Mouse (Mus musculus): ENCODE data around the gene Btrc. TPM values are rescaled to one million over a fixed set of nuclear protein-coding genes. Genes with fewer than 3 reads are reported as not detected.
"Not testable (repeated sequence)": the region's sequence is repeated elsewhere in the genome, so short reads cannot be mapped to it uniquely, and the experiment has no call there.

Gene Btrc
- total RNA-seq (2021), result 10 to 100 TPM; 33.8 to 37.3 TPM
- long read RNA-seq, experiment 1, transcript Btrc-202 (14 exons, 2,064 nt), result minor isoform, 7 of 47 reads
- long read RNA-seq, experiment 1, transcript Btrc-201 (15 exons, 2,978 nt), result major isoform, 12 of 47 reads
- long read RNA-seq, experiment 1, partial matches to known transcripts, result 0 of 47 reads
- long read RNA-seq, experiment 1, other reads (novel, unspliced or antisense), result 28 of 47 reads
- long read RNA-seq, experiment 2, transcript Btrc-201 (15 exons, 2,978 nt), result major isoform, 6 of 18 reads
- long read RNA-seq, experiment 2, partial matches to known transcripts, result 1 of 18 reads
- long read RNA-seq, experiment 2, other reads (novel, unspliced or antisense), result 9 of 18 reads

GRCm38 (mm10) chr19:45363384-45363926 lies at the start of gene Btrc:
Btrc (plus strand) TSS chr19:45363734.
- peak; percentile 100 for DNase-seq

GRCm38 (mm10) chr19:45317473-45317882 lies 46.1 kb upstream of the Btrc start:
- DNase-seq, result no peak

GRCm38 (mm10) chr19:45321062-45321461 lies 42.5 kb upstream of the Btrc start:
- no peak for DNase-seq

- DNase-seq, result peak in 1 of 2 experiments; percentile 10
Measured at GRCm38 (mm10) chr19:45329039-45329438, 34.5 kb upstream of the Btrc start.

GRCm38 (mm10) chr19:45329748-45330298 lies 33.7 kb upstream of the Btrc start:
- no peak for DNase-seq

- DNase-seq, result no peak
Measured at GRCm38 (mm10) chr19:45336718-45337117, 26.8 kb upstream of the Btrc start.

GRCm38 (mm10) chr19:45338182-45338581 lies 25.4 kb upstream of the Btrc start:
- DNase-seq, result no peak

- DNase-seq, result no peak
Measured at GRCm38 (mm10) chr19:45343941-45344340, 19.6 kb upstream of the Btrc start.

- DNase-seq, result no peak
Measured at GRCm38 (mm10) chr19:45348188-45348587, 15.3 kb upstream of the Btrc start.

GRCm38 (mm10) chr19:45350456-45350855 lies 13.1 kb upstream of the Btrc start:
- DNase-seq, result no peak

GRCm38 (mm10) chr19:45352706-45353105 lies 10.8 kb upstream of the Btrc start:
- DNase-seq, result not testable (repeated sequence)

GRCm38 (mm10) chr19:45355678-45356077 lies 7.9 kb upstream of the Btrc start:
- DNase-seq, result no peak

GRCm38 (mm10) chr19:45356868-45357267 lies 6.7 kb upstream of the Btrc start:
- not testable (repeated sequence) for DNase-seq

- DNase-seq, result no peak
Measured at GRCm38 (mm10) chr19:45360486-45360885, 3.0 kb upstream of the Btrc start.

- DNase-seq, result no peak
Measured at GRCm38 (mm10) chr19:45363933-45364391, 428 bp downstream of the Btrc start.

- DNase-seq, result peak; percentile 7 to 16
Measured at GRCm38 (mm10) chr19:45366651-45367050, 3.1 kb downstream of the Btrc start.

GRCm38 (mm10) chr19:45384815-45385214 lies 21.3 kb downstream of the Btrc start:
- DNase-seq, result not testable (repeated sequence)

- DNase-seq, result no peak
Measured at GRCm38 (mm10) chr19:45388551-45388950, 25.0 kb downstream of the Btrc start.

- DNase-seq, result no peak
Measured at GRCm38 (mm10) chr19:45394078-45394477, 30.5 kb downstream of the Btrc start.

GRCm38 (mm10) chr19:45411000-45411399 lies 47.5 kb downstream of the Btrc start:
- no peak for DNase-seq

GRCm38 (mm10) chr19:45412694-45413093 lies 49.2 kb downstream of the Btrc start:
- peak; percentile 15 to 27 for DNase-seq

GRCm38 (mm10) chr19:45413966-45414365 lies 50.4 kb downstream of the Btrc start:
- no peak for DNase-seq

- DNase-seq, result peak in 1 of 2 experiments; percentile 22
Measured at GRCm38 (mm10) chr19:45417601-45418000, 54.1 kb downstream of the Btrc start.

Measured in adrenal gland, postnatal 36 days (tissue).